Mouse (Mus musculus) heart, postnatal 0 days (tissue): ENCODE results near the gene Bmp2k. TPM values are rescaled to one million over a fixed set of nuclear protein-coding genes. Genes with fewer than 3 reads are reported as not detected.

ENCODE experiments used
- ATAC-seq: fragments of 200-750 bp; cut with Nextera tagmentation; 2 replicates; pipeline ENCODE4 v1.8.0; 2017; ENCODE audit warnings: low read depth, moderate number of reproducible peaks, moderate library complexity; ENCODE audit not compliant: insufficient read depth
- DNase-seq: peaks from one replicate; pipeline ENCODE4 v3.0.0-alpha.2; 2016; ENCODE audit warnings: low spot score
- H3K27ac ChIP-seq: fragments of 300-500 bp; sonication (generic); 2 replicates; pipeline ENCODE4 v1.5.1; 2014; ENCODE audit warnings: low read depth, mild to moderate bottlenecking
- H3K27me3 ChIP-seq: fragments of 300-500 bp; sonication (generic); 2 replicates; pipeline ENCODE4 v1.6.1; 2014; ENCODE audit warnings: low read length, mixed read lengths; ENCODE audit not compliant: control insufficient read depth, insufficient read depth
- H3K36me3 ChIP-seq: fragments of 300-500 bp; sonication (generic); replicated peaks from 2 replicates; pipeline ENCODE4 v1.6.1; 2014; ENCODE audit warnings: low read length, mixed read lengths; ENCODE audit not compliant: control insufficient read depth, insufficient read depth
- H3K4me1 ChIP-seq: fragments of 300-500 bp; sonication (generic); 2 replicates; pipeline ENCODE4 v1.6.1; 2014; ENCODE audit warnings: antibody characterized with exemption; ENCODE audit not compliant: control insufficient read depth, insufficient read depth
- H3K4me2 ChIP-seq: fragments of 300-500 bp; sonication (generic); 2 replicates; pipeline ENCODE4 v1.6.1; 2014; ENCODE audit warnings: low read depth, mild to moderate bottlenecking, low read length, moderate library complexity
- H3K4me3 ChIP-seq: fragments of 300-500 bp; sonication (generic); 2 replicates; pipeline ENCODE4 v1.5.1; 2014; ENCODE audit warnings: low read depth, low read length
- H3K9ac ChIP-seq: fragments of 300-500 bp; sonication (generic); replicated peaks from 2 replicates; pipeline ENCODE4 v1.6.1; 2014; ENCODE audit warnings: low read depth, low read length, mixed read lengths
- H3K9me3 ChIP-seq: fragments of 300-500 bp; sonication (generic); replicated peaks from 2 replicates; pipeline ENCODE4 v1.6.1; 2016; ENCODE audit warnings: low read length; ENCODE audit not compliant: control insufficient read depth
- CTCF ChIP-seq: IDR thresholded peaks from 2 replicates; pipeline ENCODE4 v1.5.1; 2016; ENCODE audit warnings: antibody characterized with exemption, control low read depth, low read depth
- EP300 ChIP-seq: IDR thresholded peaks from 2 replicates; pipeline ENCODE4 v1.6.1; 2016; ENCODE audit warnings: antibody characterized with exemption, low read depth
- WGBS: fragments of 180-500 bp; shearing (Covaris S2); extraction: QIAGEN DNeasy Blood & Tissue Kit; methylation state at CpG from one replicate; pipeline ENCODE4 v1.1.7; 2014; 5-methylcytosine and 5-hydroxymethylcytosine counted together
- polyA plus RNA-seq: library from polyadenylated mRNA; unstranded; fragments of >200 nt; fragmentation: Nextera tagmentation; extraction: Ambion mirVana; gene quantifications from 2 replicates; pipeline ENCODE4 v1.2.1, GENCODE M21; 2015
- total RNA-seq: library from RNA; depleted of rRNA; stranded (reverse); fragments of >200 nt; gene quantifications from 2 replicates; pipeline ENCODE4 v1.2.3, GENCODE M21; 2014; ENCODE audit warnings: low replicate concordance

Gene Bmp2k
- total and polyA plus RNA-seq, 2 experiments from 2014 or later: 6.8 to 7.0 TPM

DNA sequence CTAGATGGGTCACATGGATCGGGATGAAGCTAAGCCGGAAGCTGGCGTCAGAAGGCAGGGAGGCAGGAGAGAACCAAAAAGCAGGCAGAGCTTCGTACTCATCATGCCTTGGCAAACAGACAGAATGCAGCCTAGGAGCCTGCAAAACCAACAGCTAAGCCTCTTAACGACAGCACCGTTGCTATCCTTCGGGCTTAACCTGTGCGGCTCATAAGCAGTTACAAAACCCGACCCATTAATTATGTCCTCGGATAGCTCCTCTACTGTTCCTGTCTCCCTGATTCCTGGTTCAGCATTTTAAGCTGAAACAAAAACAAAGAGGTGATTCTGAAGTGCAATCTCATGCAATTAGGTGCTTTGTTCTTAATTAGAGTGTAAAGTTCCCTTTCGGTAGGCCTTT lies 43.4 kb upstream of the Bmp2k start:
- ATAC-seq (no peak), DNase-seq (no peak)
- Histone ChIP-seq H3K36me3 (no peaks in the 10 kb centered on the region), H3K27me3 (no peaks in the 10 kb centered on the region), H3K4me2 (no peak overlapping the region), H3K4me1 (0 out of 2 replicates have a peak, but pooled peaks cover 5% of the 10 kb centered on the region), H3K9me3 (no peaks in the 10 kb centered on the region), H3K4me3 (no peak overlapping the region), H3K27ac (no peak overlapping the region), H3K9ac (no peak overlapping the region)
- no peak for TF ChIP-seq EP300
- TF ChIP-seq CTCF: no peak
- 80% methylated on average over 11 of the region's 11 CpGs for WGBS

DNA sequence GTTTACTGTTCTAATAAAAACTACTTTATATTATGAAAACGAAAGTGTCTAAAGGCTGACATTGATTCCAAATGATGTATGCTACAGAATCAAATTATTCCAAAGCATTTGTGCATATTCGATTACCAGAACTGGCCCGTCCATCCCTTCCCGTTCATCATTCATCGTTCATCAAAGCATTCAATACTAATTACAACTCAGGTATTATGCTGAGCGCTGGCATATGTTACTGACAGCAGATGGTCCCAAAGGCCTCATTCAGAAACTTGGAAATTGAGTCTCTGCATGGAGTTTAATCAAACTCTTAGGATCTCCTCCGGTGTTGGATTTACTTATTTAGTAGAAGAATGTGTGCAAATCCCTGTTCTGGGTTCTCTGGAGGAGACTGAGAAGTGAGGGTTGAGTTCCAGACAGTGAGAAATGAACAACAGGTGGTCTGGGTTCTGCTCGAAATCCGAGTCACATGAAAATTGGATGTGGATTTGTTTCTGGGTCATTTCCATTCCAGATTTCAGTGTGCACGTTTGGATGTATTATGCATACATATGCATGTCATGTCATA lies 42.9 kb upstream of the Bmp2k start:
- DNase-seq: no peak
- WGBS: 83% methylated on average over 10 of the region's 10 CpGs
- TF ChIP-seq EP300 (no peak), CTCF (no peak)

DNA sequence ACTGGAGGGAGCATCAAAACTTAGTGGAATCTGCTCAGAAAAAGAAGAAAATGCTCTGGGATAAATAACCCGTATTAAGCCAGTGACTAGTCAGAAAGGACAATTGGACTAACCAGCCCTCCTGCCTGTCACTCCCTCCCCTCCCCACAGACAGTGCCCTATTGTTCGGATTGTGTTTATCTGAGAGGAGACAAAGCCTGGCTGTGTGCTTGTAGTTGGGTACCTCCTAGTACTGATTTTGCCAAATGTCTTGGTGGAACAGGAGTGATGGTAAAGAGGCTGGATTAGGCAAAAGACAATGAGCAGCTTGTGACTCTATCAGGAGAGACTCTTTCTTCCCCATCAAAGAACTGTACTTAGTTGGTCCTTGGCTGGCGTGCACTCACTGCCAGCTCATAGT lies 40.6 kb upstream of the Bmp2k start:
- no peak for ATAC-seq
- no peak for DNase-seq
- WGBS: 58% methylated on average over 3 of the region's 3 CpGs
- H3K36me3 ChIP-seq: no peaks in the 10 kb centered on the region
- 0 out of 2 replicates have a peak, but pooled peaks cover 3% of the 10 kb centered on the region for H3K4me1 ChIP-seq
- no peak overlapping the region for H3K4me2 ChIP-seq
- H3K27me3 ChIP-seq: no peaks in the 10 kb centered on the region
- H3K9ac ChIP-seq: no peak overlapping the region
- H3K9me3 ChIP-seq: no peaks in the 10 kb centered on the region
- no peak overlapping the region for H3K4me3 ChIP-seq
- TF ChIP-seq CTCF (no peak), EP300 (no peak)
- no peak overlapping the region for H3K27ac ChIP-seq

More for the DNA sequence above, 42.9 kb upstream of the Bmp2k start:
- Histone ChIP-seq H3K4me1 (0 out of 2 replicates have a peak, but pooled peaks cover 5% of the 10 kb centered on the region), H3K4me3 (no peak overlapping the region), H3K27me3 (no peaks in the 10 kb centered on the region), H3K36me3 (no peaks in the 10 kb centered on the region), H3K9ac (no peak overlapping the region), H3K9me3 (no peaks in the 10 kb centered on the region), H3K4me2 (no peak overlapping the region), H3K27ac (no peak overlapping the region)
- no peak for ATAC-seq

DNA sequence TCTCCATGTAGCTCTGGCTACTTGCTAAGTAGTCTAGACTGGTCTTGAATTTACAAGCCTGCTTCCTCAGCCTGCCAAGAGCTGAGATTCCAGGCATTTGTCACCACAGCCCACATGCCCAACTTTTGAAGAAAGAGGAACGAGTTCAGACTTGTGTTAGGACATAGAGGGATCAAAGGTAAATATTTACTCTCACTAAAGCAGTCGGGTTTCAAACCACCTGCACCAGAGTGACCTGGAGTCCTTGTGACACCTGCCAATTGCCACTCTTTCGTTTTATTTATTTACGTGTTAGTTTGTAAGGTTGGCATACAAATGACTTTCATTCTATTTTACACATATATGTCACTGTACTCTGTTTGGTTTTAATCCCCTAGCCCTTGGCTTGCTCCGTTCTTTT lies 36.4 kb upstream of the Bmp2k start:
- Histone ChIP-seq H3K4me1 (peaks cover 4% of the 10 kb centered on the region; the same call in 1 of the 2 replicates), H3K4me2 (no peak overlapping the region), H3K4me3 (no peak overlapping the region), H3K9ac (no peak overlapping the region), H3K36me3 (no peaks in the 10 kb centered on the region), H3K27me3 (no peaks in the 10 kb centered on the region), H3K27ac (no peak overlapping the region), H3K9me3 (no peaks in the 10 kb centered on the region)
- ATAC-seq (no peak), DNase-seq (no peak)
- WGBS: 71% methylated on average over 5 of the region's 5 CpGs
- TF ChIP-seq CTCF: no peak
- TF ChIP-seq EP300: no peak

DNA sequence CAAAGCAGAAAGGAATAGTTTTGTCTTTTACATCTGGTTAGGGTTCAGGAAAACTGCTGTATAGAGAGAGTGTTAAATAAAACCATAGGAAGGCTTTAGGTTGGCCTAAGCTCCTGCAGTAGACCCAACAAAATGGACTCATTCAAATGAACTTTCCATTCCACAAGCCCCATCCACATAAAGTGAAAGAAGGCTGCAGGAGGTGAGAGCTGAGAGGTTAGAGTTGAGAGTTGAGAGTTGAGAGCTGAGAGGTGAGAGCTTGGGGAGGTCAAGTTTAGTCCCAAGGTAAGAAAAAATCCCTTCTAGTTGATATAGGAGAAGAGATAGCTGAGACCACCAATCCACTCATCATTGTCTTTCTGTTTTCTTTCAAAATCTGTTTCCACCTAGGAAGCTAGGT lies 35.6 kb upstream of the Bmp2k start:
- TF ChIP-seq CTCF: no peak
- H3K4me1 ChIP-seq: peaks cover 4% of the 10 kb centered on the region; the same call in 1 of the 2 replicates
- ATAC-seq (no peak), DNase-seq (no peak)
- no peak overlapping the region for H3K9ac ChIP-seq
- H3K27ac ChIP-seq: no peak overlapping the region
- no peak overlapping the region for H3K4me3 ChIP-seq
- H3K36me3 ChIP-seq: no peaks in the 10 kb centered on the region
- H3K4me2 ChIP-seq: no peak overlapping the region
- no peaks in the 10 kb centered on the region for H3K9me3 ChIP-seq
- no peaks in the 10 kb centered on the region for H3K27me3 ChIP-seq

DNA sequence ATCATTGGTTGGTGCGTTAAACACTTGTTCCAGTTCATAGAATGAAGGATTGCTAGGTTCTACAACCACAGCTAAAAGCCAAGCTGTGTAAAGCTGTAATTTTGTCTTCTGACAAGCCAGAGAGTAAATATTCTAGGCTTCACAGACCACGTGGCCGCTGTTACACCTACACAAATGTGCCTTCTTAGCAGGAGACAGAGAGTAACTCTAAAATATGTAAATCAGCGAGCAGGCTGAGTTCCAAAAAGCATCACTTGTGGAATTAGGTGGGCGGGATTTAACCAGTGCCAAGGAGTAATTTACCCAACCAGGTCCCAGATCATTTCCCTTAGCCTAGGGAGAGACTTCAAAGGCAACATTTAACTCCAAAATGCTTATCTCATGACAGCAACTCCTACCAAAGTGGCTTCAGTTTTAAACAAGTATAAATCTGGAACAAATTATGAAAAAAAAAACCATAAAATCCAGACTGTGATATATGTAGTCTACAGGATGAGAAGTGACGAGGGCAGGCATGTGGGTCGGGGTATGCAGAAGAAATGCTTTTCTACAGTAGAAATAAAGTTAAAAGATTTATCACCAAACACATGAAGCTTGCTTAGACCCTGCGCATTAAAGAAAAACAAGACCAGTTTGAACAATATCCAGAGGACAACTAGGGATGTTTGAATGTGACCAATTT lies 35.1 kb upstream of the Bmp2k start:
- Histone ChIP-seq H3K4me1 (peaks cover 4% of the 10 kb centered on the region; the same call in 1 of the 2 replicates), H3K4me2 (no peak overlapping the region), H3K9me3 (no peaks in the 10 kb centered on the region), H3K9ac (no peak overlapping the region), H3K4me3 (no peak overlapping the region), H3K27me3 (no peaks in the 10 kb centered on the region), H3K36me3 (no peaks in the 10 kb centered on the region), H3K27ac (no peak overlapping the region)
- DNase-seq: no peak
- WGBS: 74% methylated on average over 8 of the region's 8 CpGs
- no peak for ATAC-seq
- TF ChIP-seq CTCF (no peak), EP300 (no peak)
